Mouse (Mus musculus): ENCODE measurements around the gene Adgrf3.

Gene Adgrf3

GRCm38 (mm10) chr5:30202221-30202620, 3.3 kb downstream of the Adgrf3 start:
- DNase-seq (ENCODE audit: low spot score), result no peak

- DNase-seq (ENCODE audit: low spot score), result peak; percentile 41
Measured at GRCm38 (mm10) chr5:30201521-30201920, 4.0 kb downstream of the Adgrf3 start.

- DNase-seq (ENCODE audit: low spot score), result no peak
Measured at GRCm38 (mm10) chr5:30198257-30198656, 7.3 kb downstream of the Adgrf3 start.

GRCm38 (mm10) chr5:30195340-30195739, 10.2 kb downstream of the Adgrf3 start:
- DNase-seq (ENCODE audit: low spot score), result no peak

GRCm38 (mm10) chr5:30192452-30192851, 13.1 kb downstream of the Adgrf3 start:
- DNase-seq (ENCODE audit: low spot score), result no peak

- DNase-seq (ENCODE audit: low spot score), result no peak
Measured at GRCm38 (mm10) chr5:30187687-30188485, 17.6 kb downstream of the Adgrf3 start.

- DNase-seq (ENCODE audit: low spot score), result no peak
Measured at GRCm38 (mm10) chr5:30175811-30176210, 29.7 kb downstream of the Adgrf3 start.

GRCm38 (mm10) chr5:30172931-30173692, 32.4 kb downstream of the Adgrf3 start:
- no peak for DNase-seq (ENCODE audit: low spot score)

- no peak for DNase-seq (ENCODE audit: low spot score)
Measured at GRCm38 (mm10) chr5:30172115-30172514, 33.4 kb downstream of the Adgrf3 start.

- no peak for DNase-seq (ENCODE audit: low spot score)
Measured at GRCm38 (mm10) chr5:30170303-30170940, 35.1 kb downstream of the Adgrf3 start.

- DNase-seq (ENCODE audit: low spot score), result no peak
Measured at GRCm38 (mm10) chr5:30165234-30165946, 40.1 kb downstream of the Adgrf3 start.

- DNase-seq (ENCODE audit: low spot score), result no peak
Measured at GRCm38 (mm10) chr5:30162339-30162738, 43.2 kb downstream of the Adgrf3 start.

GRCm38 (mm10) chr5:30161836-30162235, 43.7 kb downstream of the Adgrf3 start:
- no peak for DNase-seq (ENCODE audit: low spot score)

GRCm38 (mm10) chr5:30159601-30160000, 45.9 kb downstream of the Adgrf3 start:
- no peak for DNase-seq (ENCODE audit: low spot score)

GRCm38 (mm10) chr5:30155821-30156629, 49.5 kb downstream of the Adgrf3 start:
- DNase-seq (ENCODE audit: low spot score), result peak; percentile 9

- no peak for DNase-seq (ENCODE audit: low spot score)
Measured at GRCm38 (mm10) chr5:30155395-30155792, 50.1 kb downstream of the Adgrf3 start.

- peak; percentile 89 for DNase-seq (ENCODE audit: low spot score)
Measured at GRCm38 (mm10) chr5:30154474-30155394, 50.8 kb downstream of the Adgrf3 start, which contains the start of the genes Hadha and Hadhb. Hadha (minus strand) TSS chr5:30155162. Hadhb (plus strand) TSS chr5:30155248.

GRCm38 (mm10) chr5:30154013-30154412, 51.5 kb downstream of the Adgrf3 start:
- DNase-seq (ENCODE audit: low spot score), result peak; percentile 46

GRCm38 (mm10) chr5:30153222-30153621, 52.3 kb downstream of the Adgrf3 start:
- DNase-seq (ENCODE audit: low spot score), result no peak

GRCm38 (mm10) chr5:30152413-30152812, 53.1 kb downstream of the Adgrf3 start:
- DNase-seq (ENCODE audit: low spot score), result no peak
